Mouse (Mus musculus) MEL (cell line): ENCODE results near the gene Parm1. TPM values are rescaled to one million over a fixed set of nuclear protein-coding genes. Genes with fewer than 3 reads are reported as not detected.

Experiments used
- DNase-seq: peaks from one replicate; pipeline ENCODE4 v3.0.0; 2011; ENCODE audit warnings: low read depth, low spot score
- H3K27ac ChIP-seq: 2 replicates; pipeline ENCODE4 v1.5.1; 2012; ENCODE audit warnings: low read depth, mild to moderate bottlenecking, control low read depth, low read length, moderate library complexity; ENCODE audit not compliant: control insufficient read depth
- H3K27me3 ChIP-seq, 2 experiments: fragments of 150-350 bp in 1 of 2; sonication (generic) in 1 of 2; 2 replicates each; pipeline ENCODE4 v1.6.1; 2012; ENCODE audit warnings: low read length in 2 of 2, mild to moderate bottlenecking in 2 of 2, improper control_type of control experiment in 1 of 2, moderate library complexity in 1 of 2; ENCODE audit not compliant: insufficient read depth in 2 of 2, control insufficient read depth in 1 of 2
- H3K36me3 ChIP-seq, 2 experiments: 2 replicates each; pipeline ENCODE4 v1.6.1; 2012 to 2014; ENCODE audit warnings: low read length in 2 of 2, improper control_type of control experiment in 1 of 2, inconsistent platforms in 1 of 2, mild to moderate bottlenecking in 1 of 2; ENCODE audit not compliant: insufficient read depth in 2 of 2, control insufficient read depth in 1 of 2
- H3K4me1 ChIP-seq, 2 experiments: fragments of 150-350 bp in 1 of 2; sonication (generic) in 1 of 2; 2 replicates each; pipeline ENCODE4 v1.6.1; 2012; ENCODE audit warnings: low read length in 2 of 2, improper control_type of control experiment in 1 of 2, mild to moderate bottlenecking in 1 of 2; ENCODE audit not compliant: insufficient read depth in 2 of 2, control insufficient read depth in 1 of 2
- H3K4me3 ChIP-seq, 2 experiments: fragments of 150-350 bp in 1 of 2; sonication (generic) in 1 of 2; 2 replicates each; pipeline ENCODE4 v1.5.1; 2012; ENCODE audit warnings: low read depth in 2 of 2, low read length in 2 of 2, mild to moderate bottlenecking in 2 of 2, moderate library complexity in 2 of 2, control low read depth in 1 of 2, improper control_type of control experiment in 1 of 2; ENCODE audit not compliant: control insufficient read depth in 1 of 2, insufficient read depth in 1 of 2
- H3K79me2 ChIP-seq: 2 replicates; pipeline ENCODE4 v1.6.1; 2012; ENCODE audit warnings: mild to moderate bottlenecking, low read length, moderate library complexity; ENCODE audit not compliant: control insufficient read depth, poor library complexity, insufficient read depth
- H3K9ac ChIP-seq: 2 replicates; pipeline ENCODE4 v1.6.1; 2012; ENCODE audit warnings: low read depth, mild to moderate bottlenecking, control low read depth, low read length, moderate library complexity; ENCODE audit not compliant: control insufficient read depth, poor library complexity, severe bottlenecking
- H3K9me3 ChIP-seq: fragments of 150-350 bp; sonication (generic); replicated peaks from 2 replicates; pipeline ENCODE4 v1.6.1; 2012; ENCODE audit warnings: mild to moderate bottlenecking, low read length, improper control_type of control experiment, moderate library complexity; ENCODE audit not compliant: insufficient read depth
- CHD2 ChIP-seq: IDR thresholded peaks from 2 replicates; pipeline ENCODE4 v1.6.1; 2011; ENCODE audit warnings: low read length, improper control_type of control experiment
- CTCF ChIP-seq, 3 experiments: IDR thresholded peaks in 2 of 3; conservative IDR thresholded peaks in 1 of 3; 2 replicates each; pipeline ENCODE4 v1.5.1; 2011 to 2012; ENCODE audit warnings: low read length in 3 of 3, low read depth in 2 of 3, mild to moderate bottlenecking in 2 of 3, improper control_type of control experiment in 1 of 3, inconsistent platforms in 1 of 3, mixed read lengths in 1 of 3, moderate library complexity in 1 of 3; ENCODE audit not compliant: control insufficient read depth in 1 of 3, insufficient read depth in 1 of 3, poor library complexity in 1 of 3, severe bottlenecking in 1 of 3
- ELF1 ChIP-seq: IDR thresholded peaks from 2 replicates; pipeline ENCODE4 v1.6.1; 2014; ENCODE audit warnings: low read depth, mild to moderate bottlenecking, inconsistent platforms, low read length, improper control_type of control experiment, moderate library complexity
- EP300 ChIP-seq, 2 experiments: IDR thresholded peaks; 2 replicates each; pipeline ENCODE4 v1.6.1; 2011; ENCODE audit warnings: improper control_type of control experiment in 2 of 2, low read length in 2 of 2, low read depth in 1 of 2, mild to moderate bottlenecking in 1 of 2
- ETS1 ChIP-seq: IDR thresholded peaks from 2 replicates; pipeline ENCODE4 v1.6.1; 2012; ENCODE audit warnings: low read depth, mild to moderate bottlenecking, inconsistent platforms, low read length, improper control_type of control experiment, moderate library complexity
- GABPA ChIP-seq: IDR thresholded peaks from 2 replicates; pipeline ENCODE4 v1.6.1; 2012; ENCODE audit warnings: low read depth, mild to moderate bottlenecking, inconsistent platforms, low read length, improper control_type of control experiment, moderate library complexity
- GATA1 ChIP-seq: IDR thresholded peaks from 2 replicates; pipeline ENCODE4 v1.6.1; 2011; ENCODE audit warnings: low read depth, low read length, improper control_type of control experiment
- JUND ChIP-seq: IDR thresholded peaks from 2 replicates; pipeline ENCODE4 v1.6.1; 2011; ENCODE audit warnings: low read depth, mild to moderate bottlenecking, improper control_type of control experiment, low read length
- KAT2A ChIP-seq: conservative IDR thresholded peaks from 2 replicates; pipeline ENCODE4 v1.6.1; 2012; ENCODE audit warnings: low read depth, low read length, improper control_type of control experiment, inconsistent platforms
- MAFK ChIP-seq: IDR thresholded peaks from 2 replicates; pipeline ENCODE4 v1.6.1; 2011; ENCODE audit warnings: low read depth, mild to moderate bottlenecking, low read length, improper control_type of control experiment, borderline replicate concordance
- MAZ ChIP-seq: IDR thresholded peaks from 2 replicates; pipeline ENCODE4 v1.6.1; 2012; ENCODE audit warnings: low read depth, mild to moderate bottlenecking, inconsistent platforms, low read length, improper control_type of control experiment
- MEF2A ChIP-seq: IDR thresholded peaks from 2 replicates; pipeline ENCODE4 v1.6.1; 2014; ENCODE audit warnings: low read depth, mild to moderate bottlenecking, inconsistent platforms, low read length, improper control_type of control experiment; ENCODE audit not compliant: poor library complexity, insufficient replicate concordance, severe bottlenecking; ENCODE audit errors: extremely low read depth
- MXI1 ChIP-seq: IDR thresholded peaks from 2 replicates; pipeline ENCODE4 v1.6.1; 2011; ENCODE audit warnings: mild to moderate bottlenecking, low read depth, low read length, improper control_type of control experiment
- NRF1 ChIP-seq: IDR thresholded peaks from 2 replicates; pipeline ENCODE4 v1.6.1; 2014; ENCODE audit warnings: low read depth, mild to moderate bottlenecking, inconsistent platforms, low read length, improper control_type of control experiment, moderate library complexity; ENCODE audit not compliant: poor library complexity, insufficient read depth, severe bottlenecking
- POLR2A ChIP-seq, 2 experiments: IDR thresholded peaks; 2 replicates each; pipeline ENCODE4 v1.6.1; 2011 to 2012; ENCODE audit warnings: low read length in 2 of 2, mild to moderate bottlenecking in 2 of 2, control low read depth in 1 of 2, improper control_type of control experiment in 1 of 2, low read depth in 1 of 2, moderate library complexity in 1 of 2; ENCODE audit not compliant: control insufficient read depth in 1 of 2, insufficient read depth in 1 of 2, poor library complexity in 1 of 2
- SMC3 ChIP-seq: IDR thresholded peaks from 2 replicates; pipeline ENCODE4 v1.6.1; 2011; ENCODE audit warnings: low read depth, low read length, improper control_type of control experiment
- TAL1 ChIP-seq: IDR thresholded peaks from 2 replicates; pipeline ENCODE4 v1.6.1; 2012; ENCODE audit warnings: mild to moderate bottlenecking, inconsistent platforms, low read length, moderate library complexity, mixed read lengths
- TBP ChIP-seq: IDR thresholded peaks from 2 replicates; pipeline ENCODE4 v1.8.0; 2011; ENCODE audit warnings: low read depth, low read length, improper control_type of control experiment
- TCF12 ChIP-seq: IDR thresholded peaks from 2 replicates; pipeline ENCODE4 v1.6.1; 2014; ENCODE audit warnings: low read depth, mild to moderate bottlenecking, inconsistent platforms, low read length, improper control_type of control experiment, moderate library complexity
- USF2 ChIP-seq, 2 experiments: IDR thresholded peaks; 2 replicates each; pipeline ENCODE4 v1.6.1; 2011 to 2012; ENCODE audit warnings: improper control_type of control experiment in 2 of 2, low read length in 2 of 2, borderline replicate concordance in 1 of 2, inconsistent platforms in 1 of 2, low read depth in 1 of 2, mild to moderate bottlenecking in 1 of 2; ENCODE audit not compliant: insufficient read depth in 1 of 2
- ZKSCAN1 ChIP-seq: IDR thresholded peaks from 2 replicates; pipeline ENCODE4 v1.6.1; 2012; ENCODE audit warnings: low read depth, mild to moderate bottlenecking, inconsistent platforms, low read length, improper control_type of control experiment, moderate library complexity
- ZMIZ1 ChIP-seq: IDR thresholded peaks from 2 replicates; pipeline ENCODE4 v1.6.1; 2012; ENCODE audit warnings: low read depth, mild to moderate bottlenecking, inconsistent platforms, low read length, improper control_type of control experiment, moderate library complexity
- ZNF384 ChIP-seq: IDR thresholded peaks from 2 replicates; pipeline ENCODE4 v1.6.1; 2012; ENCODE audit warnings: low read depth, mild to moderate bottlenecking, inconsistent platforms, low read length, improper control_type of control experiment
- polyA plus RNA-seq, 2 experiments: library from polyadenylated mRNA; stranded (reverse) in 1 of 2; unstranded in 1 of 2; fragments of >175 nt in 1 of 2; fragments of >200 nt in 1 of 2; gene quantifications; 2 replicates each; pipeline versions ENCODE4 v1.2.1 to v1.2.4; 2012; ENCODE audit warnings: low replicate concordance in 2 of 2, low read depth in 1 of 2; ENCODE audit not compliant: insufficient read length in 2 of 2, insufficient read depth in 1 of 2, missing spikeins in 1 of 2
- total RNA-seq: library from RNA; depleted of rRNA; stranded (reverse); fragments of 300-350 nt; gene quantifications from 2 replicates; pipeline ENCODE4 v1.2.3, GENCODE M21; 2012

The Parm1 gene
- total and polyA plus RNA-seq, 3 experiments, result 19.1 to 76.1 (median 41.0) TPM

GRCm38 (mm10) chr5:91501361-91501760, 16.1 kb upstream of the Parm1 start:
- Histone ChIP-seq H3K27ac (no peak overlapping the region), H3K79me2 (no peaks in the 10 kb centered on the region), H3K9ac (no peak overlapping the region), H3K4me3 (no peak overlapping the region), H3K36me3 (peaks cover 0 to 15% of the 10 kb centered on the region in 2 experiments; a peak in 2 of 4 replicates), H3K4me1 (peaks cover 6 to 14% of the 10 kb centered on the region in 2 experiments), H3K27me3 (no peaks in the 10 kb centered on the region), H3K9me3 (no peaks in the 10 kb centered on the region)
- TF ChIP-seq TCF12 (no peak), EP300 (IDR thresholded peaks at IDR 0.05; ENCODE audit: low read depth in 1 of 2, low read length in 2 of 2) (no peak), ZKSCAN1 (no peak)
- DNase-seq, result no peak

GRCm38 (mm10) chr5:91502366-91502765, 15.0 kb upstream of the Parm1 start:
- Histone ChIP-seq H3K27me3 (no peaks in the 10 kb centered on the region), H3K4me1 (peaks cover 6 to 14% of the 10 kb centered on the region in 2 experiments), H3K79me2 (no peaks in the 10 kb centered on the region), H3K9ac (no peak overlapping the region), H3K9me3 (no peaks in the 10 kb centered on the region), H3K27ac (no peak overlapping the region), H3K36me3 (peaks cover 0 to 15% of the 10 kb centered on the region in 2 experiments; a peak in 2 of 4 replicates), H3K4me3 (no peak overlapping the region)
- no peak for DNase-seq
- TF ChIP-seq ZMIZ1 (no peak), MEF2A (no peak), ETS1 (no peak), MAFK (no peak), KAT2A (no peak)

GRCm38 (mm10) chr5:91504320-91504922, 13.0 kb upstream of the Parm1 start:
- no peaks in the 10 kb centered on the region for H3K79me2 ChIP-seq
- H3K9me3 ChIP-seq, result no peaks in the 10 kb centered on the region
- H3K4me1 ChIP-seq, result peaks cover 6 to 14% of the 10 kb centered on the region in 2 experiments
- peaks cover 0 to 15% of the 10 kb centered on the region in 2 experiments; a peak in 2 of 4 replicates for H3K36me3 ChIP-seq
- peak overlapping the region; percentile 36 to 49 for H3K4me3 ChIP-seq
- H3K9ac ChIP-seq, result peak overlapping the region; percentile 63
- peak; percentile 81 for DNase-seq
- H3K27me3 ChIP-seq, result no peaks in the 10 kb centered on the region
- H3K27ac ChIP-seq, result peak overlapping the region; percentile 95
- TF ChIP-seq SMC3, result peak; percentile 8; the same call in 1 of the 2 replicates
- 0 out of 2 replicates have a peak, but pooled peaks have one; percentile 27 for TF ChIP-seq MXI1
- peak; percentile 71 for TF ChIP-seq GATA1
- no peak; a peak in 1 of 4 replicates for TF ChIP-seq POLR2A (IDR thresholded peaks at IDR 0.05; ENCODE audit: control insufficient read depth in 1 of 2, insufficient read depth in 1 of 2, low read depth in 1 of 2, low read length in 2 of 2, poor library complexity in 1 of 2)
- peak; percentile 37; the same call in 1 of the 2 replicates for TF ChIP-seq TAL1
- no peak for TF ChIP-seq ZMIZ1
- no peak for TF ChIP-seq KAT2A
- TF ChIP-seq ZNF384, result no peak
- TF ChIP-seq TCF12, result peak; percentile 65
- peak; percentile 30; the same call in 1 of the 2 replicates for TF ChIP-seq ELF1
- no peak for TF ChIP-seq MAZ
- TF ChIP-seq CHD2, result no peak
- TF ChIP-seq GABPA, result no peak
- TF ChIP-seq EP300 (IDR thresholded peaks at IDR 0.05; ENCODE audit: low read depth in 1 of 2, low read length in 2 of 2), result peak; percentile 73 to 90
- no peak for TF ChIP-seq NRF1
- TF ChIP-seq JUND, result no peak
- TF ChIP-seq TBP, result 0 out of 2 replicates have a peak, but pooled peaks have one; percentile 29
- TF ChIP-seq USF2 (IDR thresholded peaks at IDR 0.05; ENCODE audit: borderline replicate concordance in 1 of 2, insufficient read depth in 1 of 2, low read depth in 1 of 2, low read length in 2 of 2), result no peak
- TF ChIP-seq CTCF (IDR thresholded peaks at IDR 0.05 in 2 of 3, conservative IDR thresholded peaks at IDR 0.05 in 1 of 3; ENCODE audit: control insufficient read depth in 1 of 3, insufficient read depth in 1 of 3, low read depth in 2 of 3, low read length in 3 of 3, poor library complexity in 1 of 3, severe bottlenecking in 1 of 3), result no peak
